ENCODE assay signal across 14 mouse cellular contexts in genomic region chr1:118531259-118531658, GRCm38 (mm10).
"Had no signal": no experiment of that assay in that cellular context is flagged by ENCODE, and none has a peak within 500 bp of the region (broad histone marks: within the 10 kb centered on the region; RNA-seq: fewer than 3 reads in every experiment).

No protein-coding gene starts in this region.

- ATAC-seq: liver, embryonic 12.5 days; midbrain, embryonic 15.5 days had no signal

- H3K27me3 ChIP-seq: kidney, embryonic 15.5 days; limb, embryonic 15.5 days; liver, embryonic 12.5 days; megakaryocyte, embryonic 14.5 days; midbrain, embryonic 15.5 days; neural tube, embryonic 12.5 days; stomach, embryonic 15.5 days had no signal

- H3K4me2 ChIP-seq: kidney, embryonic 15.5 days; limb, embryonic 15.5 days; liver, embryonic 12.5 days; lung, embryonic 14.5 days; midbrain, embryonic 11.5 days; midbrain, embryonic 15.5 days; neural tube, embryonic 12.5 days; stomach, embryonic 15.5 days had no signal

- H3K4me1 ChIP-seq: kidney, embryonic 15.5 days; limb, embryonic 15.5 days; liver, embryonic 12.5 days; midbrain, embryonic 15.5 days; neural tube, embryonic 12.5 days; stomach, embryonic 15.5 days had no signal

- DNase-seq: kidney, adult 2 months; kidney, postnatal 14 days; lung, embryonic 14.5 days; lung, postnatal 10 days; lung, postnatal 4 days; thymus, postnatal 36 days had no signal

- H3K9ac ChIP-seq: kidney, embryonic 15.5 days; limb, embryonic 15.5 days; liver, embryonic 12.5 days; lung, embryonic 14.5 days; midbrain, embryonic 15.5 days; neural tube, embryonic 12.5 days; stomach, embryonic 15.5 days had no signal

- H3K9me3 ChIP-seq: kidney, embryonic 15.5 days; limb, embryonic 15.5 days; liver, embryonic 12.5 days; megakaryocyte, embryonic 14.5 days; midbrain, embryonic 15.5 days; neural tube, embryonic 12.5 days; stomach, embryonic 15.5 days had no signal

- H3K27ac ChIP-seq: kidney, embryonic 15.5 days; limb, embryonic 15.5 days; liver, embryonic 12.5 days; midbrain, embryonic 15.5 days; neural tube, embryonic 12.5 days; stomach, embryonic 15.5 days had no signal

- H3K4me3 ChIP-seq: kidney, embryonic 15.5 days; limb, embryonic 15.5 days; liver, embryonic 12.5 days; megakaryocyte, embryonic 14.5 days; midbrain, embryonic 15.5 days; neural tube, embryonic 12.5 days; stomach, embryonic 15.5 days had no signal
